Mouse (Mus musculus): ENCODE results near the gene Kcnip3.

GRCm38 (mm10) chr2:127521172-127522005, 505 bp downstream of the Kcnip3 start:
- TF ChIP-seq POLR2A (IDR thresholded peaks at IDR 0.05; ENCODE audit: low read depth, low read length) (no peak), CTCF (conservative IDR thresholded peaks at IDR 0.05; ENCODE audit: insufficient read depth, insufficient read length, low read depth, low read length) (no peak)
